ENCODE assay signal across 11 mouse cellular contexts in the genomic region with DNA sequence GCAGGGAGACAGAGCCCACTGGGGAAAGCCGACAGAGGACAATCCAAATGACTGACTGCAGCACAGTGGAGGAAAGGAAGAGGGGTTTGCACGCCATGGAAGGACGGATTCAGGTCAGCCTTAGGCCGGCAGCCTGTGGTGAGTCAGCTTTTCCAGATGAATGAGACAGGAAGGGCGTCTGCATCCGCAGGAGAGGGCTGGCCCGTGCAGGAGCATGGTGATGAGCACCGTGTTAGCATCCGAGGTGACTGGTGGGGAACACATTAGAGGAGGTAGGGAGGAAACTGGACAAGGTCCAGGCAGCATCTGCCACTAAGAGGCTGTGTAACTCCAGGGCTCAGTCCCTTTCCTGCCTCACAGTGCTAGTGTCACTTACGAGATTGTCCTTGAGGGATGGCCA. TPM values are rescaled to one million over a fixed set of nuclear protein-coding genes. Genes with fewer than 3 reads are reported as not detected.
DNase-seq lines count a peak whose midpoint lies in the region; ATAC-seq and TF ChIP-seq lines count a peak whose summit lies in the region.
"Had no signal": no experiment of that assay in that cellular context is flagged by ENCODE, and none has a peak within 500 bp of the region (broad histone marks: within the 10 kb centered on the region; RNA-seq: fewer than 3 reads in every experiment).

No protein-coding gene starts in this region.

- 74% methylated on average over 10 of the region's 10 CpGs for WGBS in heart, embryonic 13.5 days
- WGBS in kidney, embryonic 15.5 days = 71% methylated on average over 10 of the region's 10 CpGs
- whole genome bisulfite sequencing in intestine, embryonic 16.5 days = 83% methylated on average over 10 of the region's 10 CpGs

- peaks cover 96% of the 10 kb centered on the region for H3K4me1 ChIP-seq in E14TG2a.4 (replicated peaks; ENCODE audit: low read depth, low read length)
- peaks cover 38% of the 10 kb centered on the region for H3K4me1 ChIP-seq in heart, embryonic 13.5 days
- peaks cover 35% of the 10 kb centered on the region for H3K4me1 ChIP-seq in kidney, embryonic 15.5 days
- H3K4me1 ChIP-seq in intestine, embryonic 16.5 days (ENCODE audit: control insufficient read depth, insufficient read depth, low read length) = peaks cover 17% of the 10 kb centered on the region

- H3K27ac ChIP-seq in heart, embryonic 13.5 days (replicated peaks) = peak overlapping the region; percentile 59
- H3K27ac ChIP-seq in kidney, embryonic 15.5 days = peak overlapping the region; percentile 14; the same call in 1 of the 2 replicates
- H3K27ac ChIP-seq in intestine, embryonic 16.5 days (ENCODE audit: low read length) = no peak overlapping the region
- H3K27ac ChIP-seq: hindbrain, embryonic 15.5 days had no signal

- H3K9me3 ChIP-seq in E14TG2a.4 (ENCODE audit: low read length) = no peaks in the 10 kb centered on the region
- no peaks in the 10 kb centered on the region for H3K9me3 ChIP-seq in heart, embryonic 13.5 days
- H3K9me3 ChIP-seq in kidney, embryonic 15.5 days (replicated peaks) = no peaks in the 10 kb centered on the region
- H3K9me3 ChIP-seq in intestine, embryonic 16.5 days (ENCODE audit: control insufficient read depth, low read length) = no peaks in the 10 kb centered on the region
- H3K9me3 ChIP-seq: hindbrain, embryonic 15.5 days had no signal

- H3K9ac ChIP-seq in heart, embryonic 13.5 days = no peak overlapping the region
- no peak overlapping the region for H3K9ac ChIP-seq in kidney, embryonic 15.5 days
- no peak overlapping the region for H3K9ac ChIP-seq in intestine, embryonic 16.5 days (ENCODE audit: low read depth, low read length)
- H3K9ac ChIP-seq: hindbrain, embryonic 15.5 days had no signal

- peaks cover 76% of the 10 kb centered on the region for H3K36me3 ChIP-seq in E14TG2a.4 (ENCODE audit: insufficient read depth, low read length)
- H3K36me3 ChIP-seq in heart, embryonic 13.5 days = peaks cover 76% of the 10 kb centered on the region
- peaks cover 72% of the 10 kb centered on the region for H3K36me3 ChIP-seq in kidney, embryonic 15.5 days
- H3K36me3 ChIP-seq in intestine, embryonic 16.5 days (ENCODE audit: control insufficient read depth, insufficient read depth, low read length) = peaks cover 6% of the 10 kb centered on the region

- no peak for ATAC-seq in heart, embryonic 13.5 days (ENCODE audit: extremely low read depth, insufficient number of reproducible peaks, low FRiP score, low TSS enrichment)
- ATAC-seq in kidney, embryonic 15.5 days (replicated peaks; ENCODE audit: low FRiP score) = peak; percentile 43; the same call in 1 of the 2 replicates
- no peak for ATAC-seq in intestine, embryonic 16.5 days

- intact Hi-C loops in left cerebral cortex, postnatal 36 days (cut with DNase I) = no loop called here

- peak overlapping the region; percentile 14 for H3K4me3 ChIP-seq in E14TG2a.4 (replicated peaks; ENCODE audit: low read length)
- H3K4me3 ChIP-seq in heart, embryonic 13.5 days = no peak overlapping the region
- H3K4me3 ChIP-seq in kidney, embryonic 15.5 days (replicated peaks) = no peak overlapping the region
- H3K4me3 ChIP-seq in intestine, embryonic 16.5 days (ENCODE audit: low read length) = no peak overlapping the region
- H3K4me3 ChIP-seq: hindbrain, embryonic 15.5 days had no signal

- H3K4me2 ChIP-seq in heart, embryonic 13.5 days = no peak overlapping the region
- no peak overlapping the region for H3K4me2 ChIP-seq in kidney, embryonic 15.5 days
- H3K4me2 ChIP-seq in intestine, embryonic 16.5 days (ENCODE audit: low read depth, low read length) = no peak overlapping the region
- H3K4me2 ChIP-seq: hindbrain, embryonic 15.5 days had no signal

- DNase-seq in adrenal gland, adult 18-20 months (ENCODE audit: low spot score in 2 of 2) = peak; percentile 42 to 53
- no peak for DNase-seq in thymus, postnatal 10 days (ENCODE audit: low spot score in 2 of 2)
- DNase-seq in urinary bladder, postnatal 14 days (ENCODE audit: low spot score) = no peak
- no peak for DNase-seq in left cerebral cortex, postnatal 36 days (ENCODE audit: low spot score in 2 of 2)
- DNase-seq: thymus, postnatal 25 days had no signal

- no peaks in the 10 kb centered on the region for H3K27me3 ChIP-seq in E14TG2a.4 (ENCODE audit: insufficient read depth, low read length)
- no peaks in the 10 kb centered on the region for H3K27me3 ChIP-seq in heart, embryonic 13.5 days (replicated peaks)
- H3K27me3 ChIP-seq in kidney, embryonic 15.5 days = no peaks in the 10 kb centered on the region
- H3K27me3 ChIP-seq in intestine, embryonic 16.5 days (replicated peaks; ENCODE audit: control insufficient read depth, insufficient read depth, low read length) = no peaks in the 10 kb centered on the region
- H3K27me3 ChIP-seq: CH12.LX; hindbrain, embryonic 15.5 days had no signal

- no peak for TF ChIP-seq CTCF in E14TG2a.4 (conservative IDR thresholded peaks at IDR 0.05; ENCODE audit: low read length)

RNA-seq across cellular contexts. Expression of gene Gpr107, which starts 16.9 kb away (rescaled TPM):
- 10 to 100 TPM; 52.7 to 60.2 TPM for total RNA-seq in adrenal gland, adult 18-20 months (2021)
- 29.7 and 34.8 TPM in 2 replicates for polyA plus RNA-seq in heart, embryonic 13.5 days (2015; fragmentation: Nextera tagmentation; extraction: Ambion mirVana)
- 37.0 and 37.9 TPM in 2 replicates for polyA plus RNA-seq in kidney, embryonic 15.5 days (2015; fragmentation: Nextera tagmentation; extraction: Ambion mirVana)
- polyA plus RNA-seq in intestine, embryonic 16.5 days (2015; fragmentation: Nextera tagmentation; extraction: Ambion mirVana) = 30.4 and 32.5 TPM in 2 replicates
- total RNA-seq in left cerebral cortex, postnatal 36 days (2021) = 10 to 100 TPM; 43.4 to 54.4 TPM

RNA-seq across cellular contexts. Expression of gene Fnbp1, which starts 27.2 kb away (rescaled TPM):
- total RNA-seq in adrenal gland, adult 18-20 months (2021) = 10 to 100 TPM; 54.8 to 63.6 TPM
- 17.6 and 18.7 TPM in 2 replicates for polyA plus RNA-seq in heart, embryonic 13.5 days (2015; fragmentation: Nextera tagmentation; extraction: Ambion mirVana)
- 19.1 and 22.4 TPM in 2 replicates for polyA plus RNA-seq in kidney, embryonic 15.5 days (2015; fragmentation: Nextera tagmentation; extraction: Ambion mirVana)
- polyA plus RNA-seq in intestine, embryonic 16.5 days (2015; fragmentation: Nextera tagmentation; extraction: Ambion mirVana) = 19.0 and 21.1 TPM in 2 replicates
- 10 to 100 TPM; 86.5 to 94.8 TPM for total RNA-seq in left cerebral cortex, postnatal 36 days (2021)

Comparison
In these comparisons a context has a peak if more than half of its experiments do, and no peak if none do; other contexts are left out.
1. DNase-seq: peak in adrenal gland, adult 18-20 months (2 of 2); none in thymus, postnatal 10 days (0 of 2), urinary bladder, postnatal 14 days (single experiment) and left cerebral cortex, postnatal 36 days (0 of 2).